Mouse (Mus musculus): Measurements from ENCODE around the gene Supt16.

GRCm38 (mm10) chr14:52199412-52199811 is 2.2 kb upstream of the Supt16 start:
- no peak for TF ChIP-seq CTCF (IDR thresholded peaks at IDR 0.05; ENCODE audit: low read depth)
- no peak for TF ChIP-seq EP300 (optimal IDR thresholded peaks at IDR 0.05)
